Mouse (Mus musculus) regulatory T cell (primary cell): ENCODE results near the gene Plagl1.

Experiments used
- in situ Hi-C: fragments of 300-600 bp; cut with MboI, MseI; formaldehyde crosslinking; loops from one replicate; pipeline ENCODE4 v1.15.1; 2025; ENCODE audit warnings: high pct_unique_total_duplicates

Gene Plagl1

GRCm38 (mm10) chr10:13127335-13127734 is 67.0 kb downstream of the Plagl1 start:
- in situ Hi-C loops: no loop called here

- in situ Hi-C loops: no loop called here
Measured at GRCm38 (mm10) chr10:13127946-13128345, 67.6 kb downstream of the Plagl1 start.

- in situ Hi-C loops: no loop called here
Measured at GRCm38 (mm10) chr10:13133850-13134249, 73.5 kb downstream of the Plagl1 start.

- in situ Hi-C loops: no loop called here
Measured at GRCm38 (mm10) chr10:13135276-13135675, 75.0 kb downstream of the Plagl1 start.

- in situ Hi-C loops: no loop called here
Measured at GRCm38 (mm10) chr10:13135751-13136150, 75.4 kb downstream of the Plagl1 start.

GRCm38 (mm10) chr10:13137906-13138305 is 77.6 kb downstream of the Plagl1 start:
- in situ Hi-C loops: no loop called here

- in situ Hi-C loops: no loop called here
Measured at GRCm38 (mm10) chr10:13140434-13140833, 80.1 kb downstream of the Plagl1 start.

GRCm38 (mm10) chr10:13150435-13150834 is 90.1 kb downstream of the Plagl1 start:
- in situ Hi-C loops: no loop called here

- in situ Hi-C loops: no loop called here
Measured at GRCm38 (mm10) chr10:13151353-13151752, 91.0 kb downstream of the Plagl1 start.

GRCm38 (mm10) chr10:13152811-13153364 is 92.6 kb downstream of the Plagl1 start:
- in situ Hi-C loops: no loop called here

- in situ Hi-C loops: no loop called here
Measured at GRCm38 (mm10) chr10:13155377-13155776, 95.1 kb downstream of the Plagl1 start.

GRCm38 (mm10) chr10:13160913-13161312 is 100.6 kb downstream of the Plagl1 start:
- in situ Hi-C loops: no loop called here

- in situ Hi-C loops: no loop called here
Measured at GRCm38 (mm10) chr10:13162031-13162430, 101.7 kb downstream of the Plagl1 start.

GRCm38 (mm10) chr10:13168461-13168860 is 108.2 kb downstream of the Plagl1 start:
- in situ Hi-C loops: no loop called here

GRCm38 (mm10) chr10:13170739-13171448 is 110.6 kb downstream of the Plagl1 start:
- in situ Hi-C loops: no loop called here

- in situ Hi-C loops: no loop called here
Measured at GRCm38 (mm10) chr10:13171461-13171860, 111.2 kb downstream of the Plagl1 start.

- in situ Hi-C loops: no loop called here
Measured at GRCm38 (mm10) chr10:13172798-13173221, 112.5 kb downstream of the Plagl1 start.

- in situ Hi-C loops: loop anchor here (25.0 kb wide), 1 partner anchor 164 kb away; the partner anchor contains the start of gene Sf3b5
Measured at GRCm38 (mm10) chr10:13175866-13176265, 115.6 kb downstream of the Plagl1 start.

- in situ Hi-C loops: loop anchor here (25.0 kb wide), 1 partner anchor 166 kb away; the partner anchor contains the start of gene Sf3b5
Measured at GRCm38 (mm10) chr10:13177973-13178624, 117.8 kb downstream of the Plagl1 start, which contains the start of gene Zc2hc1b. Gene Zc2hc1b (minus strand): TSS chr10:13178023.

- in situ Hi-C loops: loop anchor here (25.0 kb wide), 1 partner anchor 168 kb away; the partner anchor contains the start of gene Sf3b5
Measured at GRCm38 (mm10) chr10:13180211-13180610, 119.9 kb downstream of the Plagl1 start.
